Mouse (Mus musculus) embryonic facial prominence, embryonic 14.5 days (tissue): ENCODE results near the gene Prr5. TPM values are rescaled to one million over a fixed set of nuclear protein-coding genes. Genes with fewer than 3 reads are reported as not detected.

Experiments used
- ATAC-seq: fragments of 200-750 bp; cut with Nextera tagmentation; 2 replicates; pipeline ENCODE4 v1.8.0; 2017; ENCODE audit warnings: low read depth, moderate number of reproducible peaks, moderate TSS enrichment
- DNase-seq: peaks from one replicate; pipeline ENCODE4 v3.0.0-alpha.2; 2015; ENCODE audit warnings: low spot score
- H3K27ac ChIP-seq: fragments of 300-500 bp; sonication (generic); replicated peaks from 2 replicates; pipeline ENCODE4 v1.5.1; 2014; ENCODE audit warnings: low read depth, mild to moderate bottlenecking, low read length, moderate library complexity
- H3K27me3 ChIP-seq: fragments of 300-500 bp; sonication (generic); replicated peaks from 2 replicates; pipeline ENCODE4 v1.6.1; 2014; ENCODE audit warnings: low read length; ENCODE audit not compliant: control insufficient read depth, insufficient read depth
- H3K36me3 ChIP-seq: fragments of 300-500 bp; sonication (generic); 2 replicates; pipeline ENCODE4 v1.6.1; 2014; ENCODE audit warnings: low read length, mixed read lengths; ENCODE audit not compliant: control insufficient read depth, insufficient read depth
- H3K4me1 ChIP-seq: fragments of 300-500 bp; sonication (generic); 2 replicates; pipeline ENCODE4 v1.6.1; 2014; ENCODE audit warnings: antibody characterized with exemption, low read length; ENCODE audit not compliant: control insufficient read depth, insufficient read depth
- H3K4me2 ChIP-seq: fragments of 300-500 bp; sonication (generic); 2 replicates; pipeline ENCODE4 v1.6.1; 2014; ENCODE audit warnings: low read depth, mild to moderate bottlenecking, low read length, moderate library complexity, mixed read lengths
- H3K4me3 ChIP-seq: fragments of 300-500 bp; sonication (generic); 2 replicates; pipeline ENCODE4 v1.5.1; 2014; ENCODE audit warnings: low read depth, mild to moderate bottlenecking, low read length
- H3K9ac ChIP-seq: fragments of 300-500 bp; sonication (generic); 2 replicates; pipeline ENCODE4 v1.6.1; 2014; ENCODE audit warnings: low read depth, mild to moderate bottlenecking, low read length, moderate library complexity, mixed read lengths
- H3K9me3 ChIP-seq: fragments of 300-500 bp; sonication (generic); 2 replicates; pipeline ENCODE4 v1.6.1; 2016; ENCODE audit warnings: low read length; ENCODE audit not compliant: control insufficient read depth
- WGBS: fragments of 180-500 bp; shearing (Covaris S2); extraction: QIAGEN DNeasy Blood & Tissue Kit; methylation state at CpG from one replicate; pipeline ENCODE4 v1.1.7; 2014; 5-methylcytosine and 5-hydroxymethylcytosine counted together
- polyA plus RNA-seq: library from polyadenylated mRNA; unstranded; fragments of >200 nt; fragmentation: Nextera tagmentation; extraction: Ambion mirVana; gene quantifications from 2 replicates; pipeline ENCODE4 v1.2.1, GENCODE M21; 2014

Gene Prr5
- polyA plus RNA-seq, 1 experiment from 2014 or later = 26.4 TPM

GRCm38 (mm10) chr15:84691513-84691912 lies 22.1 kb downstream of the Prr5 start:
- Histone ChIP-seq H3K36me3 (peaks cover 48% of the 10 kb centered on the region), H3K9ac (no peak overlapping the region), H3K27ac (no peak overlapping the region), H3K27me3 (no peaks in the 10 kb centered on the region), H3K9me3 (no peaks in the 10 kb centered on the region), H3K4me2 (no peak overlapping the region), H3K4me3 (no peak overlapping the region), H3K4me1 (0 out of 2 replicates have a peak, but pooled peaks cover 6% of the 10 kb centered on the region)
- no peak for DNase-seq
- WGBS = 89% methylated on average over 6 of the region's 6 CpGs
- ATAC-seq = no peak

GRCm38 (mm10) chr15:84692645-84693044 lies 23.2 kb downstream of the Prr5 start:
- H3K9ac ChIP-seq = no peak overlapping the region
- 88% methylated on average over 7 of the region's 7 CpGs for WGBS
- DNase-seq (no peak), ATAC-seq (no peak)
- no peaks in the 10 kb centered on the region for H3K27me3 ChIP-seq
- H3K9me3 ChIP-seq = no peaks in the 10 kb centered on the region
- H3K4me1 ChIP-seq = peaks cover 11% of the 10 kb centered on the region
- peaks cover 48% of the 10 kb centered on the region for H3K36me3 ChIP-seq
- H3K4me2 ChIP-seq = no peak overlapping the region
- no peak overlapping the region for H3K27ac ChIP-seq
- H3K4me3 ChIP-seq = no peak overlapping the region

GRCm38 (mm10) chr15:84696021-84696420 lies 26.6 kb downstream of the Prr5 start:
- peaks cover 14% of the 10 kb centered on the region for H3K4me1 ChIP-seq
- peaks cover 45% of the 10 kb centered on the region for H3K36me3 ChIP-seq
- no peak overlapping the region for H3K4me3 ChIP-seq
- no peaks in the 10 kb centered on the region for H3K27me3 ChIP-seq
- DNase-seq (no peak), ATAC-seq (no peak)
- WGBS = 74% methylated on average over 4 of the region's 4 CpGs
- no peak overlapping the region for H3K4me2 ChIP-seq
- H3K27ac ChIP-seq = no peak overlapping the region
- no peaks in the 10 kb centered on the region for H3K9me3 ChIP-seq
- H3K9ac ChIP-seq = no peak overlapping the region

- ATAC-seq (peak; percentile 16), DNase-seq (peak; percentile 19)
- Histone ChIP-seq H3K4me1 (peaks cover 14% of the 10 kb centered on the region), H3K4me2 (no peak overlapping the region), H3K9ac (peak overlapping the region; percentile 45), H3K27ac (peak overlapping the region; percentile 58; the same call in 1 of the 2 replicates), H3K36me3 (peaks cover 43% of the 10 kb centered on the region), H3K27me3 (no peaks in the 10 kb centered on the region), H3K4me3 (no peak overlapping the region), H3K9me3 (no peaks in the 10 kb centered on the region)
- WGBS = 44% methylated on average over 11 of the region's 11 CpGs
These were observed 28.2 kb downstream of the Prr5 start for GRCm38 (mm10) chr15:84697611-84698011.

GRCm38 (mm10) chr15:84698189-84698588 lies 28.8 kb downstream of the Prr5 start:
- Histone ChIP-seq H3K9ac (no peak overlapping the region), H3K4me2 (no peak overlapping the region), H3K9me3 (no peaks in the 10 kb centered on the region), H3K27ac (no peak overlapping the region), H3K4me1 (peaks cover 14% of the 10 kb centered on the region), H3K36me3 (peaks cover 43% of the 10 kb centered on the region), H3K27me3 (no peaks in the 10 kb centered on the region), H3K4me3 (no peak overlapping the region)
- whole genome bisulfite sequencing = 67% methylated on average over 2 of the region's 2 CpGs
- ATAC-seq (no peak), DNase-seq (no peak)

GRCm38 (mm10) chr15:84700147-84700794 lies 30.9 kb downstream of the Prr5 start:
- H3K27ac ChIP-seq = no peak overlapping the region
- H3K4me3 ChIP-seq = no peak overlapping the region
- DNase-seq (peak; percentile 42), ATAC-seq (no peak)
- H3K27me3 ChIP-seq = no peaks in the 10 kb centered on the region
- no peak overlapping the region for H3K4me2 ChIP-seq
- H3K36me3 ChIP-seq = peaks cover 34% of the 10 kb centered on the region; the same call in 1 of the 2 replicates
- H3K9me3 ChIP-seq = no peaks in the 10 kb centered on the region
- peaks cover 14% of the 10 kb centered on the region for H3K4me1 ChIP-seq
- 51% methylated on average over 5 of the region's 6 CpGs for WGBS
- no peak overlapping the region for H3K9ac ChIP-seq

- 35% methylated on average over 4 of the region's 4 CpGs for WGBS
- Histone ChIP-seq H3K27me3 (no peaks in the 10 kb centered on the region), H3K4me1 (peaks cover 9% of the 10 kb centered on the region), H3K36me3 (peaks cover 34% of the 10 kb centered on the region; the same call in 1 of the 2 replicates), H3K9ac (no peak overlapping the region), H3K9me3 (no peaks in the 10 kb centered on the region), H3K4me2 (no peak overlapping the region), H3K27ac (no peak overlapping the region), H3K4me3 (no peak overlapping the region)
- peak; percentile 70 for DNase-seq
- ATAC-seq = no peak
These were observed 32.5 kb downstream of the Prr5 start for GRCm38 (mm10) chr15:84701947-84702346.

- DNase-seq = no peak
- Histone ChIP-seq H3K4me3 (no peak overlapping the region), H3K4me1 (peaks cover 3% of the 10 kb centered on the region; the same call in 1 of the 2 replicates), H3K9ac (no peak overlapping the region), H3K27me3 (no peaks in the 10 kb centered on the region), H3K36me3 (peaks cover 34% of the 10 kb centered on the region; the same call in 1 of the 2 replicates), H3K27ac (no peak overlapping the region), H3K4me2 (no peak overlapping the region), H3K9me3 (no peaks in the 10 kb centered on the region)
- WGBS = 83% methylated on average over 22 of the region's 29 CpGs
- no peak for ATAC-seq
These were observed 33.2 kb downstream of the Prr5 start for GRCm38 (mm10) chr15:84702391-84703345.
